Mouse (Mus musculus): ENCODE measurements around the gene Lpar3.

DNA sequence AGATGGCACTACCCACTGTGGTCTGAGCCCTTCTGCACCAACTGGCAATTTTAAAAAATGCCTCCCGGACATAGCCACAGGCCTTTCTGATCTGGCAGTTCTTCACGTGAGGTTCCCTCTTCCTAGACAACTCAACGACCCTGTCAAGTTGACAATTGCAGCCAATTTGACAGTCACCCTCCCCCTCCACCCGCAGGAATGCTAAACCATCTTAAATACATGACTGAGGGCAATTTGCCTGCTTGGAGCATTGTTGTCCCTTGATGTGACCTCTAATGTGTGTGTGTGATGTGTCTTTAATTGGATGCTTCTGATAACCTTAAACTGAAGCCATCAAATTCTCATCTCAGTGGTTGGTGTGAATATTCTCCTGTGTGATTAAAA, 55.3 kb downstream of the Lpar3 start:
- TF ChIP-seq CTCF (IDR thresholded peaks at IDR 0.05; ENCODE audit: low read depth, low read length) (no peak), POLR2AphosphoS5 (IDR thresholded peaks at IDR 0.05; ENCODE audit: insufficient replicate concordance, low read depth, low read length) (no peak)
